Mouse (Mus musculus) liver, adult 2 months (tissue): ENCODE measurements around the gene Gm35315. TPM values are rescaled to one million over a fixed set of nuclear protein-coding genes. Genes with fewer than 3 reads are reported as not detected.
"Not testable (repeated sequence)": the region's sequence is repeated elsewhere in the genome, so short reads cannot be mapped to it uniquely, and the experiment has no call there.

ENCODE experiments used
- DNase-seq: peaks from one replicate; pipeline ENCODE4 v3.0.0-alpha.2; 2011; ENCODE audit warnings: low read depth, low spot score; ENCODE audit errors: extremely low read depth
- H3K27ac ChIP-seq: fragments of 200-500 bp; replicated peaks from 2 replicates; pipeline ENCODE4 v1.5.1; 2012; ENCODE audit warnings: low read depth, mild to moderate bottlenecking, control low read depth, inconsistent platforms, low read length; ENCODE audit not compliant: insufficient read depth
- H3K27me3 ChIP-seq: fragments of 200-500 bp; 2 replicates; pipeline ENCODE4 v1.6.1; 2012; ENCODE audit warnings: mild to moderate bottlenecking, moderate library complexity, low read length, inconsistent platforms; ENCODE audit not compliant: control insufficient read depth, insufficient read depth
- H3K36me3 ChIP-seq: fragments of 200-500 bp; 2 replicates; pipeline ENCODE4 v1.6.1; 2012; ENCODE audit warnings: low read length, inconsistent platforms; ENCODE audit not compliant: control insufficient read depth, insufficient read depth
- H3K4me1 ChIP-seq: fragments of 200-500 bp; 2 replicates; pipeline ENCODE4 v1.6.1; 2011; ENCODE audit warnings: low read length; ENCODE audit not compliant: control insufficient read depth, insufficient read depth
- H3K4me3 ChIP-seq: fragments of 200-500 bp; 2 replicates; pipeline ENCODE4 v1.5.1; 2011; ENCODE audit warnings: low read depth, mild to moderate bottlenecking, control low read depth, low read length, moderate library complexity; ENCODE audit not compliant: insufficient read depth
- H3K79me2 ChIP-seq: fragments of 200-500 bp; 2 replicates; pipeline ENCODE4 v1.6.1; 2012; ENCODE audit warnings: inconsistent platforms, mild to moderate bottlenecking, low read length, moderate library complexity; ENCODE audit not compliant: control insufficient read depth, insufficient read depth
- H3K9ac ChIP-seq: fragments of 200-500 bp; 2 replicates; pipeline ENCODE4 v1.6.1; 2012; ENCODE audit warnings: low read depth, mild to moderate bottlenecking, control low read depth, inconsistent platforms, low read length
- CTCF ChIP-seq: fragments of 200-500 bp; IDR thresholded peaks from 2 replicates; pipeline ENCODE4 v1.5.1; 2011; ENCODE audit warnings: low read depth, low read length, control low read depth
- POLR2A ChIP-seq: fragments of 200-500 bp; IDR thresholded peaks from 2 replicates; pipeline ENCODE4 v1.6.1; 2011; ENCODE audit warnings: low read length, control low read depth; ENCODE audit not compliant: insufficient read depth; ENCODE audit errors: extremely low read depth
- WGBS: fragments of 180-500 bp; shearing (Covaris S2); methylation state at CpG from one replicate; pipeline ENCODE4 v1.1.7; 2018; 5-methylcytosine and 5-hydroxymethylcytosine counted together
- polyA plus RNA-seq: library from polyadenylated mRNA; depleted of rRNA; stranded (reverse); fragments of >200 nt; gene quantifications from 2 replicates; pipeline ENCODE4 v1.2.3, GENCODE M21; 2012; rRNA removed
- total RNA-seq: library from RNA; depleted of rRNA; stranded (reverse); fragments of >200 nt; gene quantifications from 2 replicates; pipeline ENCODE4 v1.2.3, GENCODE M21; 2014; rRNA removed

Gm35315 gene
- total and polyA plus RNA-seq, 2 experiments = 0.20 to 2.9 TPM

- H3K9ac ChIP-seq = no peak overlapping the region
Measured at GRCm38 (mm10) chr5:110082961-110083360, 11.3 kb downstream of the Gm35315 start.

DNA sequence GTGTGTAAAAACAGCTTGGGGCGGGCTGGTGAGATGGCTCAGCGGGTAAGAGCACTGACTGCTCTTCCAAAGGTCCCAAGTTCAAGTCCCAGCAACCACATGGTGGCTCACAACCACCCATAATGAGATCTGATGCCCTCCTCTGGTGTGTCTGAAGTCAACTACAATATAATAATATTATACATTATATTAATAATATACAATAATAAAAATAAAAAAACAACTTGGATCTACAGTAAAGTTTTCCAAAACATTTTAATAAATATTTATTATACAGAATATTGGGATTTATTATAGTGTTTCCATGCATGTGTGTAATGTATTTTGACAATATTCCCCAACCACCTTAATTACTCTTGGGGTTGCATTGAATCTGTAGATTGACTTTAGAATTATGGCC is 21.8 kb downstream of the Gm35315 start, which contains the start of gene Gm17655:
Gene Gm17655, minus strand, starts transcription at position 101 of the 400 bp plus-strand sequence.
- H3K4me3 ChIP-seq, H3K27ac ChIP-seq, H3K79me2 ChIP-seq, H3K36me3 ChIP-seq, H3K27me3 ChIP-seq, H3K9ac ChIP-seq, DNase-seq, H3K4me1 ChIP-seq: not testable (repeated sequence)
- WGBS = 87% methylated on average over 2 of the region's 2 CpGs

More at GRCm38 (mm10) chr5:110082961-110083360, 11.3 kb downstream of the Gm35315 start:
- Histone ChIP-seq H3K79me2 (no peaks in the 10 kb centered on the region), H3K4me3 (no peak overlapping the region), H3K4me1 (no peaks in the 10 kb centered on the region), H3K27ac (no peak overlapping the region), H3K36me3 (peaks cover 7% of the 10 kb centered on the region), H3K27me3 (no peaks in the 10 kb centered on the region)
- TF ChIP-seq CTCF = no peak
- no peak for TF ChIP-seq POLR2A
- WGBS = 79% methylated on average over 4 of the region's 4 CpGs
- no peak for DNase-seq

DNA sequence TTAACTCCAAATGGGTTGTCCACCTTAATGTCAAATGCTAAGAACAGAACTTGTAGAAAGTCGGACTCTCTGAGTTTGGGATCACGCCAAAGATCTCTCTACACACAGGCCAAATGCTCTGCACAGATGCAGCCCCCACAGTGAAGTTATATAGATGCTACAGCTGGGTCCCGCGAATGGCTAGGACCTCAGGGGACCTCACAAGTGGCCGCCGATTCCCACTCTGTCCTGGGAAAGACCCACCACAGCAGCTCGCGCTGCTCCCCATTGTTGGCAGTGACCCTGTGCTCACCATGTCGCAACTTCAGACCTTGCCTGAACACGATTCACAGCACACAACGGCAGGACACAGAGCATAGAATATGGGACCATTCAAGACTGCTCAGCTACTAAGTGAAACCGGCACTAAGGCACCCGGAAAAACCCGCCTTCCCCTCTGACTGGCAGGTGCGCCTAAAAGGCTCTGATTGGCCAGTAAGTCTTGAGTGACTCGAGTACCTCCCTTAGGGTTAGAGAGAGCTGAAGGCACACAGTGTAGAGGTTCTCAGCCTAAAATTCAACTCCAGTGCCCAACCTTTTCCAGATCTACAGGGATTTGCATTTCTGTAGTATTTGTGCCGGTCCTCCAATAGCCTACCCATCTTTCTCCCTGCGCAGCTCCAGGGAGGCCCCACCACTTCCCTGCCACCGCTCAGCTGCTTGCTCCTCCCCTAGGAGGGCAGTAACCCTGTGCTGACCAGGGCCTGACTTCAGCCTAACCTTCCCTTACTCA is 36.4 kb downstream of the Gm35315 start:
- DNase-seq = peak; percentile 85
- peak overlapping the region; percentile 75 for H3K9ac ChIP-seq
- peaks cover 2% of the 10 kb centered on the region; the same call in 1 of the 2 replicates for H3K4me1 ChIP-seq
- peak overlapping the region; percentile 49; the same call in 1 of the 2 replicates for H3K27ac ChIP-seq
- H3K79me2 ChIP-seq = no peaks in the 10 kb centered on the region
- peak overlapping the region; percentile 79 for H3K4me3 ChIP-seq
- no peak for TF ChIP-seq CTCF
- no peak for TF ChIP-seq POLR2A
- no peaks in the 10 kb centered on the region for H3K36me3 ChIP-seq
- whole genome bisulfite sequencing = 2% methylated on average over 19 of the region's 19 CpGs
- H3K27me3 ChIP-seq = no peaks in the 10 kb centered on the region

Other genes starting within 250 kb of the Gm35315 start
- 0.07 TPM in 1 of 2 replicates, not detected in the other for gene Gm15446, start 171.0 kb downstream of the Gm35315 start, total RNA-seq
- gene Gm15446, start 171.0 kb downstream of the Gm35315 start, polyA plus RNA-seq = 1.0 and 3.1 TPM in 2 replicates
- 2.7 and 7.2 TPM in 2 replicates for gene Zfp932, start 97.9 kb downstream of the Gm35315 start, total RNA-seq
- 1.5 and 2.0 TPM in 2 replicates for gene Zfp932, start 97.9 kb downstream of the Gm35315 start, polyA plus RNA-seq
- gene Gm17655, start 21.9 kb downstream of the Gm35315 start, total RNA-seq = 0.54 and 0.65 TPM in 2 replicates
- gene Gm17655, start 21.9 kb downstream of the Gm35315 start, polyA plus RNA-seq = not detected in 2 replicates
- 0.13 and 0.92 TPM in 2 replicates for gene Plcxd1, start 5.5 kb upstream of the Gm35315 start, total RNA-seq
- 0.62 and 2.0 TPM in 2 replicates for gene Plcxd1, start 5.5 kb upstream of the Gm35315 start, polyA plus RNA-seq
- 9.0 and 10.7 TPM in 2 replicates for gene Gtpbp6, start 13.8 kb upstream of the Gm35315 start, total RNA-seq
- 32.9 and 45.2 TPM in 2 replicates for gene Gtpbp6, start 13.8 kb upstream of the Gm35315 start, polyA plus RNA-seq
- gene Zfp605, start 15.7 kb upstream of the Gm35315 start, total RNA-seq = 2.5 and 2.6 TPM in 2 replicates
- gene Zfp605, start 15.7 kb upstream of the Gm35315 start, polyA plus RNA-seq = 0.19 and 0.32 TPM in 2 replicates
- gene Chfr, start 41.4 kb upstream of the Gm35315 start, total RNA-seq = 17.3 and 18.4 TPM in 2 replicates
- gene Chfr, start 41.4 kb upstream of the Gm35315 start, polyA plus RNA-seq = 19.8 and 19.9 TPM in 2 replicates
- gene Golga3, start 82.3 kb upstream of the Gm35315 start, total RNA-seq = 11.6 TPM in 2 replicates
- 4.3 and 5.4 TPM in 2 replicates for gene Golga3, start 82.3 kb upstream of the Gm35315 start, polyA plus RNA-seq
- 16.5 and 17.0 TPM in 2 replicates for gene Ankle2, start 136.6 kb upstream of the Gm35315 start, total RNA-seq
- gene Ankle2, start 136.6 kb upstream of the Gm35315 start, polyA plus RNA-seq = 4.9 and 5.6 TPM in 2 replicates
- 15.1 and 16.7 TPM in 2 replicates for gene Pgam5, start 175.5 kb upstream of the Gm35315 start, total RNA-seq
- gene Pgam5, start 175.5 kb upstream of the Gm35315 start, polyA plus RNA-seq = 15.0 TPM in 2 replicates
- gene Pxmp2, start 191.8 kb upstream of the Gm35315 start, total RNA-seq = 238 and 259 TPM in 2 replicates
- 163 and 206 TPM in 2 replicates for gene Pxmp2, start 191.8 kb upstream of the Gm35315 start, polyA plus RNA-seq
- 1.9 and 3.1 TPM in 2 replicates for gene Pole, start 191.9 kb upstream of the Gm35315 start, total RNA-seq
- gene Pole, start 191.9 kb upstream of the Gm35315 start, polyA plus RNA-seq = 0.93 and 1.1 TPM in 2 replicates
- gene P2rx2, start 248.8 kb upstream of the Gm35315 start, total RNA-seq = not detected in 2 replicates
- gene P2rx2, start 248.8 kb upstream of the Gm35315 start, polyA plus RNA-seq = 0.07 TPM in 1 of 2 replicates, not detected in the other